Mouse (Mus musculus): ENCODE measurements at regions not wholly inside any gene's neighbourhood (a gene's known extent, or its start where the extent isn't known, plus 50 kb on each side); places are given as distances from the start of the nearest gene placed in this dataset.

DNA sequence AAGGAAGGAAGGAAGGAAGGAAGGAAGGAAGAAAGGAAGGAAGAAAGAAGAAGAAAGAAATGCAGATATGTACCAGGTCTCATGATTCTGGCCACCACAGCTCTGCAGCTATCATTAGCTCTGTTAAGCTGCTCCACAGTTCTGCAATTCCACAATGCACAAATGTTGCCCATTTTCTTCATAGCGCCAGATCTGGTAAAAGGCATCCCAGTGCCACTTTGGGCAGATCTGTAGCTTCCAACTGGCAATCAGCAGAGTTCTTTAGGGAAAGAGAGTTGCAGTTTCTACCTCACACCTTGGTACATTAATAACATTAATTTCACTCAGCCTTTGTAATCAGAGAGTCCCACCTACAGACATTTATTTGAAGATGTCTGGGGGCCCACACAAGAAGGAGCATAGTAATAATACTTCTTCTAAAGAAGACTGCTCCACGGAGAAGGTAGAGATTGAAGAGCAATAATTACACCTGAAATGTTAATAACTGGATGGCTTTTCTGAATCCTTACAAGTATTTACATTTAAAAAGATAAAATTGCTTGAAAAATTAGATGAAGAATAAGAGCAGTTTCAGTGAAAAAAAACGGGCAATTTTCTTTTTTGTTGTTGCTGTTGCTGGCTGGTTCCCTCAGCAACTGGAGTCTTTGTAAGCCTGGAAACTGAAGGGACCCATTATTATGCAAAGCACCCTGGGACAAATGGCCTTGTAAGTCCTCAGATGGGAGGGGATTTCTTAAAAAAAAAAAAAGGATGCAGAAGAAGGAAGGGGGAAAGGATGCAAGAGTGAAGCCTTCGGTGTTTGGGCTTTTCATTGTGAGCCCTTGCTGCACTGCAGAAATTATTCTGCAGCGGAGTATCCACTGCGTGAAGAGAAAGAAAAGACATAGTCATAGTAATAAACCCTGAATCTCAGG is 418.1 kb upstream of the Nr5a2 start:
- no peak for DNase-seq

DNA sequence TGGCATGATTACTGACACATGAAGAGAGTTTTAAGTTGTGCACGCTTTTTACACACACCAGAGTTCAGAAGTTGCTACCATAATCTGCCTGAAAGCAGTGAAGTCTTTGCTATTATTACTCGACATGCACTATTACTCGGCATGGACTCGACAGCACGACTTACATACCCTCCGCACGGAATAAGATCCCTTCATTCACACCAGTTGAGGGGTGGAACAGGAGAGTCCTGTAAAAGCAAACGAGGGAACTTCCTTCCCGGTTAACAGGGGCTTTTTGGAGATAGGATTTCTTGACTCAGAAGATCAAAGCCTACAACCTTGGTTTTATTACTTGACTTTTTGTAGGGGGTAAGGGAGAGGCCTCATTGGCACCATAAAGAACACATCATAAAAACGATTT is 416.4 kb upstream of the Nr5a2 start:
- DNase-seq = no peak

DNA sequence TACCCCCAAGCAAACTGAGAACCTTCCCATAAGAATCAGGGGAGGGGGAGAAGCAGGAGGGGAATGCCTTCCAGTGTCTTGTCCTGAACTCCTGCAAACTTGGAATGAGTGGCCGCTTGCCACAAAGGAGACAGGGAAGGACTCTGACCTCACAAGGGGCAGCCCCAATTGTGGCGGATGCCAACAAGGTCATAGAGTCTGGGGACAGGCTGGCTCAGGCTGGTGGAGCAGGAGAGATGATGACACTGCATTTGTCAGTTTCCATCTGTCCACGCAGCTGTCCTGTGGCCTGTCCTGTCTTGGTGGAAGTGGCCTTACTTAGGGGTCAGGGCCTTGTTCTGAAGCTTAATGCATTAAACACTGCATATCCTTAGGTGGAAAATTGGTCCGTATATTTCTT is 414.4 kb upstream of the Nr5a2 start:
- DNase-seq = no peak

- DNase-seq = no peak
Measured at GRCm38 (mm10) chr1:137373509-137374420, 413.5 kb upstream of the Nr5a2 start.

DNA sequence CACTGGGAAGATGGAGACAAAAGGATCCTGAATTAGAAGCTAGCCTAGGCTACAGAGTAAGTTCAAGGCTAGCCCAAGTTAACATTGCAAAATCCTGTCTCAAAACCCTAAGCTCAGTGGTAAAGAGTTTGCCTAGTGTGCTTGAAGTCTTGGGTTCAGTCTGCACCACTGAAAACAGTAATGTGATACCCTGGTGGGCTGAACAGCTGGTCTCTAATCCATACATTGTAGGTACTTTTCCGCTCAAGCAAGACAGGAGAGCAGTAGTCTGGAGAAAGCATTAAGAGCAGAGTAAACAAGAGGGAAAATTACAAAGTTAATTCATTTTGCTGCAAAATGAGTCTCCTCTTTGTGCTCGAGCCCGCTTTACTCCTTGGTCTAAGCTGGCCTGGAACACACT is 412.0 kb upstream of the Nr5a2 start:
- no peak for DNase-seq

DNA sequence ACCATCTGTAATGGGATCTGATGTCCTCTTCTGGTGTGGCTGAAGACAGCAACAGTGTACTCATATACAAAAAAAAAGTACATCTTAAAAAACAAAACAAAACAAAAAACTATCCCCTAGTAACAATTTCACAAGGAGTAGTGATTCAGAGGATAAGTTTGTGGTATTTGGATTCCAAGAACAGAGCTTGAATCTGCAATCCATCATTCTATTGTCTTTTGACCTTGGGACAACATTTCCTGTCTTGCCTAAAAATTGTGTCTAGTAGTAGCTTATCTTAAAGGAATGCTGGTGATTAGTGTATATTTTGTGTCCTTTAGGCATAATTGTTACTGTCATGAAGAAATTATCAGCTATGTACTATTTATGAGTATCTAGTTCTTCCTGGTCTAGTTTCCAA is 404.1 kb upstream of the Nr5a2 start:
- DNase-seq = no peak

DNA sequence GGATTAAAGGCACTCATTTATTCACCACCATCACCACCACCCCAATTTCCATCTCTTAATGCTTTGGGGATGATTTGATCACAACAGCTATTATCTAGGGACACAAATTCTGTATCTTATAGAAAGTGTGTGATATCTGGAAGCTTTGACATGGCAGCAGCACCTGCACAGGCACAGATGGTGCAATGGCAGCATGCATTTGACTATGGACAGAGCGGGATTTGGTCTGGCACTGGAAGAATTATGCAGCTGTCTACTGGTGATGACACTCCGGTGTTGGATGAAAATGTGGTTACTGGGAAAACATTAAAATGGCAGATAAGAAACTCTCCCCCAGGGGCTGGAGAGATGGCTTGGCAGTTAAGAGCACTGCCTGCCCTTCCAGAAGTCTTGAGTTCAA is 403.7 kb upstream of the Nr5a2 start:
- DNase-seq = no peak

DNA sequence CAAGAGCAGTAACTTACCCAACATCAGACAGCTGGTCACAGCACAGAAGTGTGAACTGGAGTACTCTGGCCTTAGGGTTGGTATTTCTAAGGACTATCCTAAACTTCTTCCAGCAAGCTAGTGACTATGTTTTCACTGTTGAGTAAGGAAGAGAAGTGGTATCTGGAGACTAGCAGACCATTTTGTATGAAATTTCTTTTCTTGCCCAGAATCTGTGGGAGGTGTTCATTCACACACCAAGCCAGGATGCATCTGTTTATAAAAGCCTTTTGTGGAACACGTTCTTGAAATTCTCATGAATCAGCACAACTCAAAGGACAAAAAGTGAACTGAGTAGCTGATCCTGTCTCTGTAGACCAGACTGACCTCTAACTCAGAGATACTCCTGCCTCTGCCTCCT is 403.3 kb upstream of the Nr5a2 start:
- DNase-seq = no peak

DNA sequence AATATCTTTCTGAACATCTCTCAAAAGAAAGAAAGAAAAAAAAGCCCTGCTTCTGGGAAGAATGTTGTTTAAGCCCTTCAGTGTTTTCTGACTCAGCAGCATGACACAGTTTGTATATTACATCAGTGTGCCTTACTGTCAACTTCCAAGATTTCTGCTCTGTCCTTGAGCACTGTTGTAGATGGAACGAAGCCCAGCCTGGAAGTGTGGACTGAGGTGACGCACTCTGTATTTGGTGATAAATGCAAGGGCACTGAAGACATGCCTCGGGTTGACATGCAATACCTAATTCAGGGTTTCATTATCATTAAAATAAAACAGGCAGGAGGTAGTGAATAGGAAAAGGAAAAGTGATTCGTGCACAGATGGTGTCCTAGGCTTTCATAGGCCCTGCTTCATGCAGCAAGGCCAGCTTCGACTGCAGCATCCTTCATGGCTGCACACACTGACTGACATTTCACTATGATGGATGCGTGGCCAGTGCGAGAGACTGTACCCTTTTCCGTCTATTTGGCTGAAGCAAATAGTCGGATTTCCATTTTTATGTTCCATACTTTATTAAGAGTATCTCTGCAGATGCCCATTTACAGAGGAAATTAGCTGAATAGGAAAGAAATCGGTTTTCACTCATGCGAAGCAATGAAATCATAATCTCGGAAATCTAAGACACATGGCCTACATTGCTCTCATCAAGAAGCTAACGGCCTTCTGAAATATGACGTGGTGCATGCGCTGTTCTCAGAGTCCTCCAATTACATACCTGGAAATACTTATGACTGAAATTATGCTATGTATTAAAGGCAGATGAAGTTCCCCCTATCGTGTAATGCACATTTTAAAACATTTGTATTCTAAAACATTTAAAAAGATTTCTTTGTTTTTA is 400.7 kb upstream of the Nr5a2 start:
- DNase-seq = no peak

DNA sequence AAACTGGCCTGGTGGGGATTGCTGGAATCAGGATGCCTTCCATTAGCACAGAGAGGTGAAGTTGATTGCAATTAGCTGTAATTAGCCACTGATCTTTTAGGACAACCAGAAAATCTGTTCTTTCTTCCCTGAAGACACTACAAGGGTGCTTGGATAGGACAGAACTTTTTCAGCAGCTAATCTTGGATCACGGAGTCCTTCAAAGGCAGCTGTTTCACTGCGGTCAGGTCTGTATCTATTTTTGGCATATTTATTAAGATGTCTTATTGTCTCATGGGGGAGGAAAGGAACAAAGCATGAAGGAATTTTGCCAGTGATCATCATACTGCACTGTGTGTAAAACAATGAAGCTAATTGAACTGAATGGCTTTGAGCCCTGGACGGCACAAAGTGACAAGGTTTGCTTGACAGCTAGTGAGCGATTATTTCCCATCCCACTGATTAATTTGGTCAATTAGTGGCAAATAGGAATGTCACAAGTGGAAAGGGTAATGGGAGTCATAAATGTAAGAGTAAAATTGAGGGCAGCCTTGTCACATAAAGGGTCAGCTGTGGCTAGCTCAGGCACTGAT is 395.8 kb upstream of the Nr5a2 start:
- no peak for DNase-seq

GRCm38 (mm10) chr1:137352390-137353027 is 392.3 kb upstream of the Nr5a2 start:
- DNase-seq = no peak

GRCm38 (mm10) chr1:137334137-137334536 is 373.9 kb upstream of the Nr5a2 start:
- DNase-seq = no peak

DNA sequence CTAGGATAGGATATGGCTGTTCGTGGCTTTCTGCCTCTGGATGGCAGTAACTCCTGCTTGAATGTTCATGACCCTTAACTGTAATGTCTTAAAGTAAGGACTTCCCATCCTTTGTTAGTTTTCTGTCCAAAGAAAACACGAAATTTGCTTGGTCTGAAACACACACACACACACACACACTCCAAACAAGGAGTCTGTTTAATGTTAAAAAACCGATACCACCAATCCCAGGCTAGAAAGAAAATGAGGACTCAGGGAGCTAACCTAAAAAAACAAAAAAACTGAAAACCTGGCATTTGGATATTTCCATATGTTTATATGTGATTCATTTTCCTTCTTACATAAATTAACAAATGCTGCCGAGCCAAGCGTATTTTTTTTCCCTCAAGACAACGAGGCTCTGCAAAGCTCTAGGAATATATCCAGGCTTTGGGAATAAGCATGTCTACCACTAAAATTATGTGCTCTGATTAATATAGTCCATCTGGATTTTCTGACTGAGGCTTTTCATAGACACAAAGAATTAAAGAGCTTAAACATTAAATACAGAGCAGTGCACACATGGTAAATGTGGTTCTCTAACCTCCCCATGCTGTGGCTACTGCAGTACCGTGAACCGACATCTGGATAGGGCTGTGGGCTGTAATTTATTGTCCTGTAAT is 372.0 kb upstream of the Nr5a2 start:
- DNase-seq = peak; percentile 32

- no peak for DNase-seq
Measured at GRCm38 (mm10) chr1:137331746-137332107, 371.5 kb upstream of the Nr5a2 start.

- peak; percentile 54 for DNase-seq
Measured at GRCm38 (mm10) chr1:137330634-137331033, 370.4 kb upstream of the Nr5a2 start.

DNA sequence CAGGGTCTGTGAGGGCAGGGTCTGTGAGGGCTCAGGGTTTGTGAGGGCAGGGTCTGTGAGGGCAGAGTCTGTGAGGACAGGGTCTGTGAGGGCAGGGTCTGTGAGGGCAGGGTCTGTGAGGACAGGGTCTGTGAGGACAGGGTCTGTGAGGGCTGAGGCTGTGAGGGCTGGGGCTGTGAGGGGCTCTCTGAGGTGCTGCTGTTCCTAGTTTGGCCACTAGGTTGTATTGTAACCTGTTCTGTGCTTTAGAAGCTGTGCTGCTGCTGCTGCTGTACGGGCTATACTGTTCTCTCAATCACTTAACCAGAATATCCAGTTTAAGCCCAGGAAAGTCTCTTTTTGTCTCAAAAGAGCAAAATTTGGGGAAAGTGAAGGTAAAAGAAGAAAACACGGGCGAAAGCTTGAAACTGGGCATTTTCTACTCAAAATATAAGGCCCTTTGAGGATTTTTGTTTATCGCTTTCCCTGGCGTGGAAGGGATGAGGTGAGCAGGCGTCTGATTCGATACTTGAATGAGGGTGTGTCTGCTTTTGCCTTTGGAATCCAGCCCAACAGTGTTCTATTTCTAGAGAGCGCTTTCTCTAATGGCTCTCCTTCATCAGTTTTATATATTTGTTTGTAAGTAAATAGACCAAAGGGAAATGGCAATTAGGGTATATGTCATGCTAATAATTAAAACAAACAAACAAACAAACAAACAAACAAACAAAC is 363.8 kb upstream of the Nr5a2 start:
- DNase-seq = peak; percentile 12

GRCm38 (mm10) chr1:137323035-137323680 is 362.9 kb upstream of the Nr5a2 start:
- DNase-seq = no peak

GRCm38 (mm10) chr1:137302757-137303422 is 342.6 kb upstream of the Nr5a2 start:
- no peak for DNase-seq

DNA sequence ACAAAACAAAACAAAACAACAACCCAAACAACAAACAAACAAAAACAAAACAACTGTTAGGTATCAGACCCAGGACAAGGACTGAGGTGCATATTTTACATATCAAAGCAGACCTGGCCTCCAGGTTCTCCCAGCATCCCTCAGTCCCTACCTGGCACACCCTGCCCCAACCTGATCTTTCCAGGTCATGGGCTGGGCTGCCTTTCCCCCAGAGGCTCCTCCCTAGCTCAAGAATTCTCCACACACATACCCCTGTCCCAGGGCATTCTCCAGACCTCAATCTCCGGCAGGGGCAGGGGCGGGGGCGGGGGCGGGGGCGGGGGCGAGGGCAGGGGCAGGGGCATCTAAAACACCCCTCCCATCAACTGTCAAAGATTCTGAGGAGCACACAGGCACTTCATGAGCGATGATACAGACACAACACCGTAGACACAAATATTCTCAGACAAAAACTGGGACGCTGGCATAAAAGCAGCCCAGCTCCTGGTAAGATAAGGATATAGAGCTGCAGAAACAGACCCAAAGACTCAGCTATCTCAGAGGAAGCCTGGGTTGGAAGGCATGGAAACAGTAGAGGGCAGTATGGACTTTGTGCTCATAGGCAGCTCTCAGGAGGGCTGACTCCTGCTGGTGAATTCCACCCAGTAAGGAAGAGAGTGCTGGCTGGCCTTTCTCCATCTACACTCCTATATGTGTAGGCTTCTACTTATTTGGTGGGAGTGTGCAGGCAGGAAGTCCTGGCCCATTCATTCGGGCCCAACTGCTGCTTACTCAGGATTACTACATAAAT is 337.7 kb upstream of the Nr5a2 start:
- DNase-seq = no peak
